Mouse (Mus musculus) T-helper 1 cell (primary cell): ENCODE data around the gene Psg19.

Experiments
- in situ Hi-C: fragments of 300-600 bp; cut with MboI, MseI; formaldehyde crosslinking; loops from one replicate; pipeline ENCODE4 v1.15.1; 2025; ENCODE audit warnings: high pct_unique_total_duplicates

The Psg19 gene

GRCm38 (mm10) chr7:18746189-18746860, 52.0 kb downstream of the Psg19 start:
- in situ Hi-C loops: no loop called here
